Mouse (Mus musculus): ENCODE measurements around the gene Adk. TPM values are rescaled to one million over a fixed set of nuclear protein-coding genes. Genes with fewer than 3 reads are reported as not detected.
A peak's percentile ranks its signal among the peaks of the same experiment; 100 is the strongest.

The Adk gene
- total and polyA plus RNA-seq, 3 experiments, result 104 to 253 (median 212) TPM

- Histone ChIP-seq H3K27me3 (ENCODE audit: control insufficient read depth, insufficient read depth, low read length) (no peaks in the 10 kb centered on the region), H3K9ac (ENCODE audit: low read depth, low read length) (no peak overlapping the region), H3K27ac (peak overlapping the region; percentile 51), H3K79me2 (replicated peaks; ENCODE audit: control insufficient read depth, insufficient read depth, low read length) (no peaks in the 10 kb centered on the region), H3K4me1 (ENCODE audit: control insufficient read depth, insufficient read depth, low read length) (no peaks in the 10 kb centered on the region; the same call in 1 of the 2 replicates), H3K36me3 (ENCODE audit: control insufficient read depth, insufficient read depth, low read length) (no peaks in the 10 kb centered on the region; the same call in 1 of the 2 replicates), H3K4me3 (no peak overlapping the region)
- no peak for DNase-seq
- TF ChIP-seq EP300 (IDR thresholded peaks at IDR 0.05; ENCODE audit: insufficient read depth, low read depth, low read length) (no peak), POLR2A (IDR thresholded peaks at IDR 0.05; ENCODE audit: insufficient read depth, low read depth, low read length) (no peak), CTCF (IDR thresholded peaks at IDR 0.05) (no peak)
- 37% methylated on average over 4 of the region's 4 CpGs for WGBS
- intact Hi-C loops (cut with DNase I), result no loop called here
Observed at GRCm38 (mm10) chr14:21150301-21150700, 97.9 kb downstream of the Adk start.

- DNase-seq, result no peak
- Histone ChIP-seq H3K9ac (ENCODE audit: low read depth, low read length) (no peak overlapping the region), H3K27me3 (ENCODE audit: control insufficient read depth, insufficient read depth, low read length) (no peaks in the 10 kb centered on the region), H3K36me3 (ENCODE audit: control insufficient read depth, insufficient read depth, low read length) (no peaks in the 10 kb centered on the region; the same call in 1 of the 2 replicates), H3K79me2 (replicated peaks; ENCODE audit: control insufficient read depth, insufficient read depth, low read length) (no peaks in the 10 kb centered on the region), H3K27ac (no peak overlapping the region), H3K4me3 (no peak overlapping the region), H3K4me1 (ENCODE audit: control insufficient read depth, insufficient read depth, low read length) (no peaks in the 10 kb centered on the region; the same call in 1 of the 2 replicates)
- 91% methylated on average over 6 of the region's 6 CpGs for WGBS
- intact Hi-C loops (cut with DNase I), result no loop called here
- TF ChIP-seq CTCF (IDR thresholded peaks at IDR 0.05) (no peak), EP300 (IDR thresholded peaks at IDR 0.05; ENCODE audit: insufficient read depth, low read depth, low read length) (no peak), POLR2A (IDR thresholded peaks at IDR 0.05; ENCODE audit: insufficient read depth, low read depth, low read length) (no peak)
Observed at GRCm38 (mm10) chr14:21152055-21152454, 99.7 kb downstream of the Adk start.

GRCm38 (mm10) chr14:21165706-21166105, 113.3 kb downstream of the Adk start:
- H3K27ac ChIP-seq, result no peak overlapping the region
- intact Hi-C loops (cut with DNase I), result no loop called here
- H3K36me3 ChIP-seq (ENCODE audit: control insufficient read depth, insufficient read depth, low read length), result no peaks in the 10 kb centered on the region
- H3K9ac ChIP-seq (ENCODE audit: low read depth, low read length), result no peak overlapping the region
- DNase-seq, result no peak
- no peaks in the 10 kb centered on the region for H3K4me1 ChIP-seq (ENCODE audit: control insufficient read depth, insufficient read depth, low read length)
- H3K79me2 ChIP-seq (replicated peaks; ENCODE audit: control insufficient read depth, insufficient read depth, low read length), result no peaks in the 10 kb centered on the region
- TF ChIP-seq POLR2A (IDR thresholded peaks at IDR 0.05; ENCODE audit: insufficient read depth, low read depth, low read length) (no peak), EP300 (IDR thresholded peaks at IDR 0.05; ENCODE audit: insufficient read depth, low read depth, low read length) (no peak), CTCF (IDR thresholded peaks at IDR 0.05) (no peak)
- no peaks in the 10 kb centered on the region for H3K27me3 ChIP-seq (ENCODE audit: control insufficient read depth, insufficient read depth, low read length)
- H3K4me3 ChIP-seq, result no peak overlapping the region
- WGBS, result 92% methylated on average over 10 of the region's 10 CpGs

- Histone ChIP-seq H3K27ac (no peak overlapping the region), H3K4me3 (no peak overlapping the region), H3K9ac (ENCODE audit: low read depth, low read length) (no peak overlapping the region), H3K4me1 (ENCODE audit: control insufficient read depth, insufficient read depth, low read length) (no peaks in the 10 kb centered on the region), H3K79me2 (replicated peaks; ENCODE audit: control insufficient read depth, insufficient read depth, low read length) (no peaks in the 10 kb centered on the region), H3K27me3 (ENCODE audit: control insufficient read depth, insufficient read depth, low read length) (no peaks in the 10 kb centered on the region), H3K36me3 (ENCODE audit: control insufficient read depth, insufficient read depth, low read length) (no peaks in the 10 kb centered on the region)
- DNase-seq, result no peak
- 98% methylated on average over 3 of the region's 3 CpGs for WGBS
- intact Hi-C loops (cut with DNase I), result no loop called here
- no peak for TF ChIP-seq CTCF (IDR thresholded peaks at IDR 0.05)
- TF ChIP-seq EP300 (IDR thresholded peaks at IDR 0.05; ENCODE audit: insufficient read depth, low read depth, low read length), result no peak
- no peak for TF ChIP-seq POLR2A (IDR thresholded peaks at IDR 0.05; ENCODE audit: insufficient read depth, low read depth, low read length)
Observed at GRCm38 (mm10) chr14:21166114-21166513, 113.7 kb downstream of the Adk start.

GRCm38 (mm10) chr14:21173973-21174745, 121.8 kb downstream of the Adk start:
- peaks cover 2% of the 10 kb centered on the region for H3K4me1 ChIP-seq (ENCODE audit: control insufficient read depth, insufficient read depth, low read length)
- intact Hi-C loops (cut with DNase I), result no loop called here
- no peak for DNase-seq
- WGBS, result 92% methylated on average over 1 of the region's 1 CpGs
- no peak overlapping the region for H3K9ac ChIP-seq (ENCODE audit: low read depth, low read length)
- H3K79me2 ChIP-seq (replicated peaks; ENCODE audit: control insufficient read depth, insufficient read depth, low read length), result no peaks in the 10 kb centered on the region
- H3K4me3 ChIP-seq, result no peak overlapping the region
- no peak overlapping the region for H3K27ac ChIP-seq
- no peaks in the 10 kb centered on the region; the same call in 1 of the 2 replicates for H3K36me3 ChIP-seq (ENCODE audit: control insufficient read depth, insufficient read depth, low read length)
- H3K27me3 ChIP-seq (ENCODE audit: control insufficient read depth, insufficient read depth, low read length), result no peaks in the 10 kb centered on the region
- TF ChIP-seq CTCF (IDR thresholded peaks at IDR 0.05), result no peak
- TF ChIP-seq EP300 (IDR thresholded peaks at IDR 0.05; ENCODE audit: insufficient read depth, low read depth, low read length), result no peak
- TF ChIP-seq POLR2A (IDR thresholded peaks at IDR 0.05; ENCODE audit: insufficient read depth, low read depth, low read length), result no peak

GRCm38 (mm10) chr14:21174804-21175203, 122.4 kb downstream of the Adk start:
- Histone ChIP-seq H3K27me3 (ENCODE audit: control insufficient read depth, insufficient read depth, low read length) (no peaks in the 10 kb centered on the region), H3K79me2 (replicated peaks; ENCODE audit: control insufficient read depth, insufficient read depth, low read length) (no peaks in the 10 kb centered on the region), H3K9ac (ENCODE audit: low read depth, low read length) (no peak overlapping the region), H3K4me1 (ENCODE audit: control insufficient read depth, insufficient read depth, low read length) (peaks cover 2% of the 10 kb centered on the region), H3K4me3 (no peak overlapping the region), H3K36me3 (ENCODE audit: control insufficient read depth, insufficient read depth, low read length) (no peaks in the 10 kb centered on the region; the same call in 1 of the 2 replicates), H3K27ac (no peak overlapping the region)
- DNase-seq, result no peak
- intact Hi-C loops (cut with DNase I), result no loop called here
- WGBS, result 75% methylated on average over 2 of the region's 2 CpGs
- TF ChIP-seq EP300 (IDR thresholded peaks at IDR 0.05; ENCODE audit: insufficient read depth, low read depth, low read length) (no peak), CTCF (IDR thresholded peaks at IDR 0.05) (no peak), POLR2A (IDR thresholded peaks at IDR 0.05; ENCODE audit: insufficient read depth, low read depth, low read length) (no peak)

All from heart, adult 2 months (tissue).